Mouse (Mus musculus): Measurements from ENCODE around the gene Hist1h2ac. TPM values are rescaled to one million over a fixed set of nuclear protein-coding genes. Genes with fewer than 3 reads are reported as not detected.
"Not testable (repeated sequence)": the region's sequence is repeated elsewhere in the genome, so short reads cannot be mapped to it uniquely, and the experiment has no call there.

The Hist1h2ac gene
- polyA plus RNA-seq, 1 experiment from 2014 or later = 1.0 TPM

- peak; percentile 58; the same call in 1 of the 2 replicates for ATAC-seq (replicated peaks)
- WGBS = 5% methylated on average over 17 of the region's 17 CpGs
Observed at GRCm38 (mm10) chr13:23710374-23711089, 26.8 kb upstream of the Hist1h2ac start, which contains the start of gene Hfe. Gene Hfe, minus strand, starts transcription at chr13:23710854.

GRCm38 (mm10) chr13:23709714-23710373 lies 26.1 kb upstream of the Hist1h2ac start:
- Histone ChIP-seq H3K9ac (replicated peaks) (peak overlapping the region; percentile 43), H3K4me3 (peak overlapping the region; percentile 33), H3K27ac (replicated peaks) (no peak overlapping the region), H3K4me2 (replicated peaks) (peak overlapping the region; percentile 48), H3K36me3 (no peaks in the 10 kb centered on the region), H3K27me3 (no peaks in the 10 kb centered on the region; the same call in 1 of the 2 replicates), H3K4me1 (peaks cover 16% of the 10 kb centered on the region), H3K9me3 (no peaks in the 10 kb centered on the region)
- WGBS = 15% methylated on average over 15 of the region's 15 CpGs
- peak; percentile 26; the same call in 1 of the 2 replicates for ATAC-seq (replicated peaks)

More at GRCm38 (mm10) chr13:23710374-23711089, 26.8 kb upstream of the Hist1h2ac start, which contains the start of gene Hfe:
- no peaks in the 10 kb centered on the region for H3K36me3 ChIP-seq
- peak within 1 kb of the TSS; percentile 43 for H3K9ac ChIP-seq (replicated peaks)
- no peaks in the 10 kb centered on the region; the same call in 1 of the 2 replicates for H3K27me3 ChIP-seq
- H3K4me2 ChIP-seq (replicated peaks) = peak within 1 kb of the TSS; percentile 48
- H3K4me1 ChIP-seq = peaks cover 16% of the 10 kb centered on the region
- no peak within 1 kb of the TSS for H3K27ac ChIP-seq (replicated peaks)
- peak within 1 kb of the TSS; percentile 33 for H3K4me3 ChIP-seq
- no peaks in the 10 kb centered on the region for H3K9me3 ChIP-seq

- WGBS = 77% methylated on average over 4 of the region's 4 CpGs
- Histone ChIP-seq H3K4me1 (peaks cover 16% of the 10 kb centered on the region), H3K9ac (replicated peaks) (no peak overlapping the region), H3K36me3 (no peaks in the 10 kb centered on the region), H3K9me3 (no peaks in the 10 kb centered on the region), H3K27me3 (no peaks in the 10 kb centered on the region; the same call in 1 of the 2 replicates), H3K4me3 (no peak overlapping the region), H3K4me2 (replicated peaks) (no peak overlapping the region), H3K27ac (replicated peaks) (no peak overlapping the region)
- ATAC-seq (replicated peaks) = no peak
Observed at GRCm38 (mm10) chr13:23708654-23709053, 24.9 kb upstream of the Hist1h2ac start.

GRCm38 (mm10) chr13:23708041-23708440 lies 24.3 kb upstream of the Hist1h2ac start:
- ATAC-seq (replicated peaks) = no peak
- Histone ChIP-seq H3K4me3 (no peak overlapping the region), H3K4me2 (replicated peaks) (no peak overlapping the region), H3K36me3 (no peaks in the 10 kb centered on the region), H3K9ac (replicated peaks) (no peak overlapping the region), H3K4me1 (peaks cover 16% of the 10 kb centered on the region), H3K9me3 (no peaks in the 10 kb centered on the region), H3K27me3 (no peaks in the 10 kb centered on the region; the same call in 1 of the 2 replicates), H3K27ac (replicated peaks) (no peak overlapping the region)
- 87% methylated on average over 4 of the region's 4 CpGs for WGBS

- no peaks in the 10 kb centered on the region for H3K36me3 ChIP-seq
- H3K4me2 ChIP-seq (replicated peaks) = no peak overlapping the region
- peaks cover 16% of the 10 kb centered on the region for H3K4me1 ChIP-seq
- no peaks in the 10 kb centered on the region; the same call in 1 of the 2 replicates for H3K27me3 ChIP-seq
- H3K9me3 ChIP-seq = no peaks in the 10 kb centered on the region
- H3K27ac ChIP-seq (replicated peaks) = no peak overlapping the region
- H3K9ac ChIP-seq (replicated peaks) = no peak overlapping the region
- WGBS = 94% methylated on average over 12 of the region's 12 CpGs
- H3K4me3 ChIP-seq = no peak overlapping the region
- ATAC-seq (replicated peaks) = no peak
Observed at GRCm38 (mm10) chr13:23706771-23707170, 23.0 kb upstream of the Hist1h2ac start.

GRCm38 (mm10) chr13:23705751-23706356 lies 22.1 kb upstream of the Hist1h2ac start:
- Histone ChIP-seq H3K27me3 (no peaks in the 10 kb centered on the region; the same call in 1 of the 2 replicates), H3K4me3 (no peak overlapping the region), H3K4me2 (replicated peaks) (no peak overlapping the region), H3K27ac (replicated peaks) (no peak overlapping the region), H3K9ac (replicated peaks) (no peak overlapping the region), H3K9me3 (no peaks in the 10 kb centered on the region), H3K4me1 (peaks cover 16% of the 10 kb centered on the region), H3K36me3 (no peaks in the 10 kb centered on the region)
- WGBS = 95% methylated on average over 7 of the region's 7 CpGs
- ATAC-seq (replicated peaks) = no peak

- H3K9me3 ChIP-seq; ATAC-seq (replicated peaks); H3K4me2 ChIP-seq (replicated peaks); H3K36me3 ChIP-seq; H3K27me3 ChIP-seq; H3K9ac ChIP-seq (replicated peaks); H3K4me1 ChIP-seq; H3K27ac ChIP-seq (replicated peaks); H3K4me3 ChIP-seq: not testable (repeated sequence)
- 90% methylated on average over 2 of the region's 2 CpGs for WGBS
Observed at GRCm38 (mm10) chr13:23702801-23703200, 19.1 kb upstream of the Hist1h2ac start.

- WGBS = 85% methylated on average over 4 of the region's 4 CpGs
- no peak overlapping the region for H3K27ac ChIP-seq (replicated peaks)
- no peak overlapping the region for H3K4me2 ChIP-seq (replicated peaks)
- H3K9me3 ChIP-seq = no peaks in the 10 kb centered on the region
- H3K36me3 ChIP-seq = no peaks in the 10 kb centered on the region
- ATAC-seq (replicated peaks) = no peak
- no peak overlapping the region for H3K9ac ChIP-seq (replicated peaks)
- no peak overlapping the region for H3K4me3 ChIP-seq
- H3K4me1 ChIP-seq = peaks cover 14% of the 10 kb centered on the region
- no peaks in the 10 kb centered on the region for H3K27me3 ChIP-seq
Observed at GRCm38 (mm10) chr13:23702220-23702619, 18.5 kb upstream of the Hist1h2ac start.

- ATAC-seq (replicated peaks) = peak; percentile 39; the same call in 1 of the 2 replicates
- no peak overlapping the region for H3K9ac ChIP-seq (replicated peaks)
Observed at GRCm38 (mm10) chr13:23700786-23701520, 17.2 kb upstream of the Hist1h2ac start.

GRCm38 (mm10) chr13:23699767-23700166 lies 16.0 kb upstream of the Hist1h2ac start:
- WGBS = 66% methylated on average over 3 of the region's 3 CpGs
- H3K9me3 ChIP-seq = no peaks in the 10 kb centered on the region
- H3K9ac ChIP-seq (replicated peaks) = no peak overlapping the region
- H3K4me1 ChIP-seq = peaks cover 17% of the 10 kb centered on the region
- no peaks in the 10 kb centered on the region for H3K27me3 ChIP-seq
- no peak overlapping the region for H3K27ac ChIP-seq (replicated peaks)
- H3K4me2 ChIP-seq (replicated peaks) = no peak overlapping the region
- no peak overlapping the region for H3K4me3 ChIP-seq
- ATAC-seq (replicated peaks) = no peak
- no peaks in the 10 kb centered on the region for H3K36me3 ChIP-seq

More at GRCm38 (mm10) chr13:23700786-23701520, 17.2 kb upstream of the Hist1h2ac start:
- peaks cover 17% of the 10 kb centered on the region for H3K4me1 ChIP-seq
- no peaks in the 10 kb centered on the region for H3K27me3 ChIP-seq
- H3K9me3 ChIP-seq = no peaks in the 10 kb centered on the region
- no peak overlapping the region for H3K4me3 ChIP-seq
- H3K4me2 ChIP-seq (replicated peaks) = no peak overlapping the region
- WGBS = 32% methylated on average over 8 of the region's 8 CpGs
- no peak overlapping the region for H3K27ac ChIP-seq (replicated peaks)
- H3K36me3 ChIP-seq = no peaks in the 10 kb centered on the region

- Histone ChIP-seq H3K4me2 (replicated peaks) (peak overlapping the region; percentile 84), H3K36me3 (no peaks in the 10 kb centered on the region), H3K4me1 (peaks cover 17% of the 10 kb centered on the region), H3K9ac (replicated peaks) (no peak overlapping the region), H3K9me3 (no peaks in the 10 kb centered on the region), H3K4me3 (peak overlapping the region; percentile 52; the same call in 1 of the 2 replicates), H3K27me3 (no peaks in the 10 kb centered on the region), H3K27ac (replicated peaks) (peak overlapping the region; percentile 93)
- WGBS = 42% methylated on average over 6 of the region's 6 CpGs
- ATAC-seq (replicated peaks) = no peak
Observed at GRCm38 (mm10) chr13:23698996-23699395, 15.2 kb upstream of the Hist1h2ac start.

Data from forebrain, embryonic 15.5 days (tissue).